ENCODE assay signal across 35 mouse cellular contexts in genomic region chr19:59928672-59929071, GRCm38 (mm10).
"Had no signal": no experiment of that assay in that cellular context is flagged by ENCODE, and none has a peak within 500 bp of the region (broad histone marks: within the 10 kb centered on the region; RNA-seq: fewer than 3 reads in every experiment).

No protein-coding gene starts in this region.

- DNase-seq: heart, postnatal 10 days; heart, postnatal 14 days; heart, postnatal 36 days; heart, postnatal 4 days; kidney, adult 11 months; kidney, adult 18-20 months; kidney, adult 2 months; kidney, adult 8-10 months; kidney, adult 9 months; kidney, postnatal 10 days; kidney, postnatal 14 days; kidney, postnatal 25 days; kidney, postnatal 36 days; kidney, postnatal 4 days; layer of hippocampus, adult 9-11 months; layer of hippocampus, postnatal 36 days had no signal

- H3K9ac ChIP-seq: heart, embryonic 12.5 days; heart, embryonic 13.5 days; heart, embryonic 15.5 days; hindbrain, embryonic 12.5 days; hindbrain, embryonic 13.5 days; hindbrain, embryonic 14.5 days; hindbrain, embryonic 15.5 days; intestine, embryonic 15.5 days; kidney, embryonic 15.5 days had no signal

- H3K4me1 ChIP-seq: heart, embryonic 12.5 days; heart, embryonic 13.5 days; heart, embryonic 15.5 days; hindbrain, embryonic 10.5 days; hindbrain, embryonic 12.5 days; hindbrain, embryonic 13.5 days; hindbrain, embryonic 15.5 days; intestine, embryonic 15.5 days; kidney, embryonic 15.5 days had no signal

- H3K27me3 ChIP-seq: heart, embryonic 12.5 days; heart, embryonic 13.5 days; heart, embryonic 15.5 days; hindbrain, embryonic 12.5 days; hindbrain, embryonic 13.5 days; hindbrain, embryonic 15.5 days; intestine, embryonic 15.5 days; kidney, embryonic 15.5 days had no signal

- H3K27ac ChIP-seq: heart, embryonic 13.5 days; heart, embryonic 15.5 days; hindbrain, embryonic 10.5 days; hindbrain, embryonic 12.5 days; hindbrain, embryonic 13.5 days; hindbrain, embryonic 14.5 days; hindbrain, embryonic 15.5 days; hindbrain, postnatal 0 days; intestine, embryonic 15.5 days; kidney, embryonic 15.5 days; kidney, postnatal 0 days; layer of hippocampus, adult 2 months; left cerebral cortex, adult 2 months had no signal

- H3K4me3 ChIP-seq: heart, embryonic 12.5 days; heart, embryonic 13.5 days; heart, embryonic 15.5 days; hindbrain, embryonic 10.5 days; hindbrain, embryonic 12.5 days; hindbrain, embryonic 13.5 days; hindbrain, embryonic 15.5 days; intestine, embryonic 15.5 days; kidney, embryonic 15.5 days; layer of hippocampus, adult 2 months; left cerebral cortex, adult 2 months had no signal

- ATAC-seq: hindbrain, embryonic 16.5 days; hindbrain, postnatal 0 days; inflammation-experienced regulatory T-cells, adult 6 months; intestine, embryonic 15.5 days; intestine, embryonic 16.5 days; intestine, postnatal 0 days had no signal

- H3K36me3 ChIP-seq: heart, embryonic 12.5 days; heart, embryonic 13.5 days; heart, embryonic 15.5 days; hindbrain, embryonic 10.5 days; hindbrain, embryonic 12.5 days; hindbrain, embryonic 15.5 days; intestine, embryonic 15.5 days had no signal

- H3K4me2 ChIP-seq: heart, embryonic 11.5 days; heart, embryonic 12.5 days; heart, embryonic 13.5 days; heart, embryonic 15.5 days; hindbrain, embryonic 12.5 days; hindbrain, embryonic 13.5 days; hindbrain, embryonic 14.5 days; hindbrain, embryonic 15.5 days; intestine, embryonic 15.5 days; kidney, embryonic 15.5 days had no signal

- H3K9me3 ChIP-seq: heart, embryonic 12.5 days; heart, embryonic 13.5 days; heart, embryonic 15.5 days; hindbrain, embryonic 10.5 days; hindbrain, embryonic 12.5 days; hindbrain, embryonic 13.5 days; hindbrain, embryonic 15.5 days; intestine, embryonic 15.5 days; kidney, embryonic 15.5 days had no signal
